In the genomic region with DNA sequence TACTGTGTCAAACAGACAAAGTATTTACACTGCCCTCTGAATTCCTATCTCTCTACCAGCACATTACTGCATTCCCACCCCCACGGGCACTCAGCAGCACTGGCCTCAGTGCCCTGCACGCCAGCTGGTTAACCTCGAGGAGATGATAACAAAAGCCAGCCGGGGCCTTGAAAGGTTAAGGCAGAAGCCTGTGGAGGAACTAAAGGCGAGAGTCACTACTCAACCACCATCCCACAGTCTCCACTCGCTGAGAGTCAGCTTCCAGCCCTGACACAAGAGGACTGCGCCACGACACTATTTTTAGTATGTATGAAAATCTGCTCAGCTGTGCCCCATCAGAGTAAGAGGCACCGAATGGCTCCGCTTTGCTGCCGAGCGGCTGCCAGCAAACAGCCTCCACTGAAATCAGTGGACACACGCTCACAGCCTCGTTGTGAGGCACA, we compare ENCODE assay signal across 12 mouse cellular contexts. TPM values are rescaled to one million over a fixed set of nuclear protein-coding genes. Genes with fewer than 3 reads are reported as not detected.
A peak's percentile ranks its signal among the peaks of the same experiment; 100 is the strongest.
DNase-seq lines count a peak whose midpoint lies in the region; ATAC-seq and TF ChIP-seq lines count a peak whose summit lies in the region.
"Had no signal": no experiment of that assay in that cellular context is flagged by ENCODE, and none has a peak within 500 bp of the region (broad histone marks: within the 10 kb centered on the region; RNA-seq: fewer than 3 reads in every experiment).

No protein-coding gene starts in this region.

- no peak overlapping the region for H3K27ac ChIP-seq in intestine, embryonic 15.5 days
- H3K27ac ChIP-seq in intestine, postnatal 0 days (ENCODE audit: low read depth, low read length): no peak overlapping the region
- H3K27ac ChIP-seq in kidney, embryonic 15.5 days: no peak overlapping the region
- H3K27ac ChIP-seq: macrophage had no signal

- ATAC-seq in intestine, embryonic 15.5 days: 0 out of 2 replicates have a peak, but pooled peaks have one; percentile 28
- no peak for ATAC-seq in intestine, postnatal 0 days
- ATAC-seq in kidney, embryonic 15.5 days (replicated peaks; ENCODE audit: low FRiP score): no peak; the same call in 1 of the 2 replicates

- DNase-seq in adrenal gland, adult 2 months: peak; percentile 63
- no peak for DNase-seq in adrenal gland, adult 18-20 months (ENCODE audit: low spot score in 2 of 2)
- DNase-seq in right cerebral cortex, adult 18-20 months: peak; percentile 56
- no peak for DNase-seq in right cerebral cortex, postnatal 10 days (ENCODE audit: low spot score in 2 of 2)
- DNase-seq in skeletal muscle tissue, adult 2 months (ENCODE audit: low read depth, low spot score): peak; percentile 20
- DNase-seq: gastrocnemius, postnatal 36 days; kidney, postnatal 14 days; thymus, postnatal 25 days had no signal

- H3K36me3 ChIP-seq in intestine, embryonic 15.5 days: no peaks in the 10 kb centered on the region; the same call in 1 of the 2 replicates
- H3K36me3 ChIP-seq in intestine, postnatal 0 days (ENCODE audit: control insufficient read depth, insufficient read depth): peaks cover 4% of the 10 kb centered on the region; the same call in 1 of the 2 replicates
- H3K36me3 ChIP-seq in kidney, embryonic 15.5 days: no peaks in the 10 kb centered on the region

- H3K4me1 ChIP-seq in intestine, embryonic 15.5 days (replicated peaks): 0 out of 2 replicates have a peak, but pooled peaks cover 4% of the 10 kb centered on the region
- no peaks in the 10 kb centered on the region for H3K4me1 ChIP-seq in intestine, postnatal 0 days (replicated peaks; ENCODE audit: control insufficient read depth, insufficient read depth, low read length)
- H3K4me1 ChIP-seq in kidney, embryonic 15.5 days: peaks cover 16% of the 10 kb centered on the region; the same call in 1 of the 2 replicates

- no peak for TF ChIP-seq CTCF in intestine, postnatal 0 days (IDR thresholded peaks at IDR 0.05; ENCODE audit: low read depth)

- H3K4me2 ChIP-seq in intestine, embryonic 15.5 days (replicated peaks): no peak overlapping the region
- H3K4me2 ChIP-seq in intestine, postnatal 0 days (replicated peaks; ENCODE audit: low read depth): no peak overlapping the region
- no peak overlapping the region for H3K4me2 ChIP-seq in kidney, embryonic 15.5 days

- WGBS in intestine, embryonic 15.5 days: 43% methylated on average over 14 of the region's 14 CpGs
- WGBS in intestine, postnatal 0 days: 60% methylated on average over 14 of the region's 14 CpGs
- 64% methylated on average over 14 of the region's 14 CpGs for WGBS in kidney, embryonic 15.5 days

- H3K27me3 ChIP-seq in intestine, embryonic 15.5 days (replicated peaks): no peaks in the 10 kb centered on the region
- no peaks in the 10 kb centered on the region for H3K27me3 ChIP-seq in intestine, postnatal 0 days (replicated peaks; ENCODE audit: control insufficient read depth, insufficient read depth, low read length)
- no peaks in the 10 kb centered on the region for H3K27me3 ChIP-seq in kidney, embryonic 15.5 days

- no peak overlapping the region for H3K9ac ChIP-seq in intestine, embryonic 15.5 days
- no peak overlapping the region for H3K9ac ChIP-seq in intestine, postnatal 0 days (ENCODE audit: low read depth, low read length)
- no peak overlapping the region for H3K9ac ChIP-seq in kidney, embryonic 15.5 days

- no peak overlapping the region for H3K4me3 ChIP-seq in intestine, embryonic 15.5 days (replicated peaks)
- no peak overlapping the region for H3K4me3 ChIP-seq in intestine, postnatal 0 days (ENCODE audit: low read depth, low read length)
- H3K4me3 ChIP-seq in kidney, embryonic 15.5 days (replicated peaks): no peak overlapping the region

- H3K9me3 ChIP-seq in intestine, embryonic 15.5 days: no peaks in the 10 kb centered on the region
- H3K9me3 ChIP-seq in intestine, postnatal 0 days (ENCODE audit: control insufficient read depth): no peaks in the 10 kb centered on the region
- H3K9me3 ChIP-seq in kidney, embryonic 15.5 days (replicated peaks): no peaks in the 10 kb centered on the region

RNA-seq across cellular contexts. Expression of a gene that starts 35.0 kb away (rescaled TPM):
- total RNA-seq in adrenal gland, adult 2 months (2021): 10 to 100 TPM; 12.7 to 14.1 TPM
- 26.1 and 28.9 TPM in 2 replicates for polyA plus RNA-seq in adrenal gland, adult 2 months (2012; rRNA removed)
- 10 to 100 TPM in 1 of 2 experiments, 1 to 10 TPM in 1; 8.4 to 15.2 TPM for total RNA-seq in adrenal gland, adult 18-20 months (2021)
- polyA plus RNA-seq in intestine, embryonic 15.5 days (2015; fragmentation: Nextera tagmentation; extraction: Ambion mirVana): 14.5 and 17.5 TPM in 2 replicates
- polyA plus RNA-seq in intestine, postnatal 0 days (2015; fragmentation: Nextera tagmentation; extraction: Ambion mirVana): 14.3 and 17.1 TPM in 2 replicates
- polyA plus RNA-seq in kidney, embryonic 15.5 days (2015; fragmentation: Nextera tagmentation; extraction: Ambion mirVana): 19.2 and 20.2 TPM in 2 replicates

Comparison
In these comparisons a context has a peak if more than half of its experiments do, and no peak if none do; other contexts are left out.
1. DNase-seq: peak in adrenal gland, adult 2 months (single experiment), right cerebral cortex, adult 18-20 months (single experiment) and skeletal muscle tissue, adult 2 months (single experiment); none in adrenal gland, adult 18-20 months (0 of 2) and right cerebral cortex, postnatal 10 days (0 of 2).